Mouse (Mus musculus): Measurements from ENCODE around the gene Gtf3c6.

Gene Gtf3c6

GRCm38 (mm10) chr10:40258976-40259375 lies 1.1 kb upstream of the Gtf3c6 start:
- DNase-seq (ENCODE audit: low spot score): no peak

GRCm38 (mm10) chr10:40258401-40258966 lies 576 bp upstream of the Gtf3c6 start:
- DNase-seq (ENCODE audit: low spot score): peak; percentile 95

- DNase-seq (ENCODE audit: low spot score): peak; percentile 80
These were observed 1.2 kb downstream of the Gtf3c6 start for GRCm38 (mm10) chr10:40256716-40257115.

GRCm38 (mm10) chr10:40250969-40251368 lies 6.9 kb downstream of the Gtf3c6 start:
- no peak for DNase-seq (ENCODE audit: low spot score)

GRCm38 (mm10) chr10:40249625-40250024 lies 8.3 kb downstream of the Gtf3c6 start:
- no peak for DNase-seq (ENCODE audit: low spot score)

GRCm38 (mm10) chr10:40247166-40247716 lies 10.7 kb downstream of the Gtf3c6 start:
- DNase-seq (ENCODE audit: low spot score): no peak

GRCm38 (mm10) chr10:40246374-40247165 lies 11.3 kb downstream of the Gtf3c6 start, which contains the start of gene Rpf2:
Gene Rpf2 (minus strand): TSS chr10:40247036.
- peak; percentile 88 for DNase-seq (ENCODE audit: low spot score)

GRCm38 (mm10) chr10:40237826-40238225 lies 20.1 kb downstream of the Gtf3c6 start:
- no peak for DNase-seq (ENCODE audit: low spot score)

- DNase-seq (ENCODE audit: low spot score): peak; percentile 16
These were observed 24.7 kb downstream of the Gtf3c6 start for GRCm38 (mm10) chr10:40233241-40233640.

GRCm38 (mm10) chr10:40232442-40232841 lies 25.5 kb downstream of the Gtf3c6 start:
- DNase-seq (ENCODE audit: low spot score): no peak

- DNase-seq (ENCODE audit: low spot score): no peak
These were observed 28.2 kb downstream of the Gtf3c6 start for GRCm38 (mm10) chr10:40229725-40230124.

- no peak for DNase-seq (ENCODE audit: low spot score)
These were observed 30.1 kb downstream of the Gtf3c6 start for GRCm38 (mm10) chr10:40227660-40228303.

GRCm38 (mm10) chr10:40218874-40219273 lies 39.0 kb downstream of the Gtf3c6 start:
- DNase-seq (ENCODE audit: low spot score): no peak

GRCm38 (mm10) chr10:40212443-40213169 lies 45.3 kb downstream of the Gtf3c6 start:
- peak; percentile 83 for DNase-seq (ENCODE audit: low spot score)

Data from yolk sac, embryonic 10.5 days (tissue).